10 mouse cellular contexts compared by ENCODE assay signal in genomic region chr9:75262235-75262826, GRCm38 (mm10). TPM values are rescaled to one million over a fixed set of nuclear protein-coding genes. Genes with fewer than 3 reads are reported as not detected.
DNase-seq lines count a peak whose midpoint lies in the region; ATAC-seq and TF ChIP-seq lines count a peak whose summit lies in the region.
"Had no signal": no experiment of that assay in that cellular context is flagged by ENCODE, and none has a peak within 500 bp of the region (broad histone marks: within the 10 kb centered on the region; RNA-seq: fewer than 3 reads in every experiment).

No protein-coding gene starts in this region.

- H3K4me3 ChIP-seq in lung, embryonic 14.5 days (ENCODE audit: low read depth, low read length): no peak overlapping the region
- peak overlapping the region; percentile 3 for H3K4me3 ChIP-seq in bone marrow, adult 2 months (replicated peaks; ENCODE audit: control insufficient read depth, low read depth, low read length)
- H3K4me3 ChIP-seq: erythroblast, embryonic 14.5 days had no signal

- TF ChIP-seq POLR2A in bone marrow, adult 2 months (IDR thresholded peaks at IDR 0.05; ENCODE audit: borderline replicate concordance, control insufficient read depth, low read depth, low read length): no peak

- peak; percentile 53 for TF ChIP-seq CTCF in lung, embryonic 14.5 days (IDR thresholded peaks at IDR 0.05; ENCODE audit: low read depth)
- no peak for TF ChIP-seq CTCF in bone marrow, adult 2 months (IDR thresholded peaks at IDR 0.05; ENCODE audit: control insufficient read depth, insufficient read depth, low read length)

- H3K4me2 ChIP-seq in lung, embryonic 14.5 days: no peak overlapping the region

- no peaks in the 10 kb centered on the region for H3K27me3 ChIP-seq in lung, embryonic 14.5 days (ENCODE audit: insufficient read depth, low read length)

- no peaks in the 10 kb centered on the region for H3K4me1 ChIP-seq in lung, embryonic 14.5 days (ENCODE audit: insufficient read depth)
- H3K4me1 ChIP-seq in bone marrow, adult 2 months (ENCODE audit: control insufficient read depth, insufficient read depth, low read length): peaks cover 2% of the 10 kb centered on the region; the same call in 1 of the 2 replicates

- no peak overlapping the region for H3K9ac ChIP-seq in lung, embryonic 14.5 days

- 59% methylated on average over 8 of the region's 8 CpGs for WGBS in lung, embryonic 14.5 days
- WGBS in bone marrow, adult 2 months: 14% methylated on average over 8 of the region's 8 CpGs

- no peak overlapping the region for H3K27ac ChIP-seq in lung, embryonic 14.5 days (ENCODE audit: low read depth)
- no peak overlapping the region for H3K27ac ChIP-seq in bone marrow, adult 2 months (ENCODE audit: control insufficient read depth, insufficient read depth, low read depth, low read length, poor library complexity)

- peak; percentile 64 for DNase-seq in lung, embryonic 14.5 days
- DNase-seq in lung, postnatal 14 days: no peak
- DNase-seq in induced T-regulatory cell, adult 2 months (ENCODE audit: low read depth): peak; percentile 79
- DNase-seq in adrenal gland, adult 18-20 months (ENCODE audit: low spot score in 2 of 2): no peak
- no peak for DNase-seq in Muller cell, postnatal 12 days (ENCODE audit: inconsistent ontology term)
- no peak for DNase-seq in layer of hippocampus, adult 9-11 months
- DNase-seq: kidney, adult 11 months had no signal

- no peaks in the 10 kb centered on the region for H3K9me3 ChIP-seq in lung, embryonic 14.5 days (ENCODE audit: low read depth, low read length)

- ATAC-seq in lung, embryonic 14.5 days (ENCODE audit: insufficient read depth): no peak
- ATAC-seq in neutrophil, adult 5-6 weeks (ENCODE audit: extremely low read depth, insufficient number of reproducible peaks, low FRiP score, poor library complexity, severe bottlenecking): peak; percentile 37; the same call in 1 of the 2 replicates

- H3K36me3 ChIP-seq in lung, embryonic 14.5 days (ENCODE audit: insufficient read depth): peaks cover 18% of the 10 kb centered on the region; the same call in 1 of the 2 replicates

RNA-seq across cellular contexts. Expression of gene Myo5c, which starts 30.5 kb away (rescaled TPM):
- 28.9 and 29.9 TPM in 2 replicates for polyA plus RNA-seq in lung, embryonic 14.5 days (2014; fragmentation: Nextera tagmentation; extraction: Ambion mirVana)
- 1.2 TPM in 1 of 2 replicates, not detected in the other for polyA plus RNA-seq in bone marrow, adult 2 months (2011; ENCODE audit: insufficient read depth, insufficient read length, low replicate concordance, missing spikeins)
- 0.37 and 0.70 TPM in 2 replicates for total RNA-seq in neutrophil, adult 5-6 weeks (2017)
- 1 to 10 TPM; 5.1 to 5.7 TPM for total RNA-seq in adrenal gland, adult 18-20 months (2021)
- polyA plus RNA-seq: erythroblast, embryonic 14.5 days had no signal

RNA-seq across cellular contexts. Expression of gene Gnb5, which starts 43.8 kb away (rescaled TPM):
- 17.9 and 18.2 TPM in 2 replicates for polyA plus RNA-seq in lung, embryonic 14.5 days (2014; fragmentation: Nextera tagmentation; extraction: Ambion mirVana)
- 5.2 TPM in 1 of 2 replicates, not detected in the other for polyA plus RNA-seq in bone marrow, adult 2 months (2011; ENCODE audit: insufficient read depth, insufficient read length, low replicate concordance, missing spikeins)
- total RNA-seq in neutrophil, adult 5-6 weeks (2017): 0.70 and 2.5 TPM in 2 replicates
- 10 to 100 TPM; 46.8 to 66.4 TPM for total RNA-seq in adrenal gland, adult 18-20 months (2021)
- polyA plus RNA-seq: erythroblast, embryonic 14.5 days had no signal

Comparison
In these comparisons a context has a peak if more than half of its experiments do, and no peak if none do; other contexts are left out.
1. DNase-seq: peak in lung, embryonic 14.5 days (single experiment) and induced T-regulatory cell, adult 2 months (single experiment); none in lung, postnatal 14 days (single experiment), adrenal gland, adult 18-20 months (0 of 2), Muller cell, postnatal 12 days (single experiment) and layer of hippocampus, adult 9-11 months (single experiment).
2. RNA of gene Gnb5, which starts 43.8 kb away (total RNA-seq): 46.8 to 66.4 TPM in adrenal gland, adult 18-20 months; 0.70 to 2.5 TPM in neutrophil, adult 5-6 weeks; every median in the first group is over 10 times any median in the second.